8 mouse cellular contexts compared by ENCODE assay signal in the genomic region with DNA sequence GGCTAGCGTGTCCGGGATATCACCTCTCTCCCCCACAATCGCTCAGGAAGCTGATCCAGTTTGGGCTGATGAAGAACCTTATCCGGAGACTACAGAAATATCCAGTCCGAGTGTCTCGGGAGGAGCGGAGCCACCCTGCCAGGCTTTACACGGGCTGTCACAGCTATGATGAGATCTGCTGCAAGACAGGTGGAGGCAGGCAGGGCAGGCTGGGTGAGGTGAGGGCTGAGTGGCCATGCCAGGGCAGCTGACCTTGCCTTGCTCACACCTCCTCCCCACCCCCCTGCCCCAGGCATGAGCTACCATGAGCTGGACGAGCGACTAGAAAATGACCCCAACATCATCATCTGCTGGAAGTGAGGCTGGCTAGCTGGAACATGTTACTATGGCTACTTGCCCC.
"Had no signal": no experiment of that assay in that cellular context is flagged by ENCODE, and none has a peak within 500 bp of the region (broad histone marks: within the 10 kb centered on the region; RNA-seq: fewer than 3 reads in every experiment).

No protein-coding gene starts in this region.

- DNase-seq: right cerebral cortex, postnatal 25 days; thymus, adult 18-20 months had no signal

- H3K4me3 ChIP-seq: kidney, embryonic 15.5 days; limb, embryonic 13.5 days; midbrain, embryonic 10.5 days; myocyte; neural tube, embryonic 15.5 days had no signal

- H3K27me3 ChIP-seq: kidney, embryonic 15.5 days had no signal

- H3K27ac ChIP-seq: kidney, embryonic 15.5 days; limb, embryonic 13.5 days; liver, embryonic 14.5 days; midbrain, embryonic 10.5 days; neural tube, embryonic 15.5 days had no signal
